Mouse (Mus musculus): ENCODE results near the gene Gm26992.

- TF ChIP-seq CTCF (IDR thresholded peaks at IDR 0.05; ENCODE audit: low read depth, low read length) (no peak), POLR2A (IDR thresholded peaks at IDR 0.05; ENCODE audit: borderline replicate concordance, low read depth, low read length) (no peak)
Measured at GRCm38 (mm10) chrX:103484050-103484449, 62.2 kb downstream of the Gm26992 start.
